Mouse (Mus musculus): ENCODE results near the gene Riox2.

Riox2 gene

GRCm38 (mm10) chr16:59517447-59518219, 46.1 kb downstream of the Riox2 start:
- peak; percentile 68 for DNase-seq (ENCODE audit: low read depth, low spot score)

- DNase-seq (ENCODE audit: low read depth, low spot score): peak; percentile 24
Measured at GRCm38 (mm10) chr16:59521752-59522423, 50.3 kb downstream of the Riox2 start.

- no peak for DNase-seq (ENCODE audit: low read depth, low spot score)
Measured at GRCm38 (mm10) chr16:59526939-59527338, 55.4 kb downstream of the Riox2 start.

- no peak for DNase-seq (ENCODE audit: low read depth, low spot score)
Measured at GRCm38 (mm10) chr16:59529570-59529969, 58.0 kb downstream of the Riox2 start.

GRCm38 (mm10) chr16:59531243-59531642, 59.7 kb downstream of the Riox2 start:
- DNase-seq (ENCODE audit: low read depth, low spot score): no peak

- DNase-seq (ENCODE audit: low read depth, low spot score): no peak
Measured at GRCm38 (mm10) chr16:59532561-59532960, 61.0 kb downstream of the Riox2 start.

GRCm38 (mm10) chr16:59534349-59534748, 62.8 kb downstream of the Riox2 start:
- DNase-seq (ENCODE audit: low read depth, low spot score): no peak

- DNase-seq (ENCODE audit: low read depth, low spot score): no peak
Measured at GRCm38 (mm10) chr16:59535673-59536072, 64.1 kb downstream of the Riox2 start.

GRCm38 (mm10) chr16:59540944-59541343, 69.4 kb downstream of the Riox2 start:
- DNase-seq (ENCODE audit: low read depth, low spot score): no peak

- DNase-seq (ENCODE audit: low read depth, low spot score): no peak
Measured at GRCm38 (mm10) chr16:59541382-59541781, 69.8 kb downstream of the Riox2 start.
